Mouse (Mus musculus) intestine, embryonic 16.5 days (tissue): ENCODE data around the gene Tcirg1. TPM values are rescaled to one million over a fixed set of nuclear protein-coding genes. Genes with fewer than 3 reads are reported as not detected.

Experiments used
- ATAC-seq: fragments of 200-750 bp; cut with Nextera tagmentation; 2 replicates; pipeline ENCODE4 v1.8.0; 2017; ENCODE audit warnings: moderate TSS enrichment, moderate library complexity
- H3K27ac ChIP-seq: fragments of 300-500 bp; sonication (generic); 2 replicates; pipeline ENCODE4 v1.5.1; 2014; ENCODE audit warnings: mild to moderate bottlenecking, low read length
- H3K27me3 ChIP-seq: fragments of 300-500 bp; sonication (generic); replicated peaks from 2 replicates; pipeline ENCODE4 v1.6.1; 2014; ENCODE audit warnings: low read length, control low read depth, mixed read lengths; ENCODE audit not compliant: control insufficient read depth, insufficient read depth
- H3K36me3 ChIP-seq: fragments of 300-500 bp; sonication (generic); 2 replicates; pipeline ENCODE4 v1.6.1; 2014; ENCODE audit warnings: low read length, control low read depth; ENCODE audit not compliant: control insufficient read depth, insufficient read depth
- H3K4me1 ChIP-seq: fragments of 300-500 bp; sonication (generic); 2 replicates; pipeline ENCODE4 v1.6.1; 2014; ENCODE audit warnings: low read length, control low read depth, mixed read lengths; ENCODE audit not compliant: control insufficient read depth, insufficient read depth
- H3K4me2 ChIP-seq: fragments of 300-500 bp; sonication (generic); 2 replicates; pipeline ENCODE4 v1.6.1; 2014; ENCODE audit warnings: low read depth, low read length, control low read depth
- H3K4me3 ChIP-seq: fragments of 300-500 bp; sonication (generic); 2 replicates; pipeline ENCODE4 v1.5.1; 2014; ENCODE audit warnings: mild to moderate bottlenecking, low read length
- H3K9ac ChIP-seq: fragments of 300-500 bp; sonication (generic); 2 replicates; pipeline ENCODE4 v1.6.1; 2014; ENCODE audit warnings: low read depth, low read length
- H3K9me3 ChIP-seq: fragments of 300-500 bp; sonication (generic); 2 replicates; pipeline ENCODE4 v1.6.1; 2016; ENCODE audit warnings: low read length, control low read depth; ENCODE audit not compliant: control insufficient read depth
- WGBS: fragments of 180-500 bp; shearing (Covaris S2); extraction: QIAGEN DNeasy Blood & Tissue Kit; methylation state at CpG from one replicate; pipeline ENCODE4 v1.1.7; 2014; 5-methylcytosine and 5-hydroxymethylcytosine counted together
- polyA plus RNA-seq: library from polyadenylated mRNA; unstranded; fragments of >200 nt; fragmentation: Nextera tagmentation; extraction: Ambion mirVana; gene quantifications from 2 replicates; pipeline ENCODE4 v1.2.1, GENCODE M21; 2015

Tcirg1 gene
- polyA plus RNA-seq, 1 experiment from 2014 or later: 73.3 TPM

GRCm38 (mm10) chr19:3871468-3871867, 35.5 kb downstream of the Tcirg1 start:
- no peak overlapping the region for H3K9ac ChIP-seq
- no peaks in the 10 kb centered on the region for H3K27me3 ChIP-seq
- H3K4me2 ChIP-seq: no peak overlapping the region
- no peak overlapping the region for H3K4me3 ChIP-seq
- no peaks in the 10 kb centered on the region for H3K36me3 ChIP-seq
- no peaks in the 10 kb centered on the region for H3K4me1 ChIP-seq
- H3K27ac ChIP-seq: no peak overlapping the region
- no peaks in the 10 kb centered on the region for H3K9me3 ChIP-seq
- no peak for ATAC-seq

GRCm38 (mm10) chr19:3868290-3868689, 38.6 kb downstream of the Tcirg1 start:
- no peak overlapping the region for H3K4me2 ChIP-seq

GRCm38 (mm10) chr19:3864960-3865359, 42.0 kb downstream of the Tcirg1 start:
- WGBS: 82% methylated on average over 2 of the region's 2 CpGs
- peaks cover 5% of the 10 kb centered on the region; the same call in 1 of the 2 replicates for H3K36me3 ChIP-seq
- H3K4me2 ChIP-seq: no peak overlapping the region
- no peaks in the 10 kb centered on the region for H3K4me1 ChIP-seq
- H3K4me3 ChIP-seq: no peak overlapping the region
- H3K27me3 ChIP-seq: no peaks in the 10 kb centered on the region
- H3K9ac ChIP-seq: no peak overlapping the region
- H3K27ac ChIP-seq: no peak overlapping the region
- H3K9me3 ChIP-seq: no peaks in the 10 kb centered on the region
- ATAC-seq: no peak

More at GRCm38 (mm10) chr19:3868290-3868689, 38.6 kb downstream of the Tcirg1 start:
- ATAC-seq: no peak
- H3K9ac ChIP-seq: no peak overlapping the region
- no peaks in the 10 kb centered on the region for H3K27me3 ChIP-seq
- no peaks in the 10 kb centered on the region for H3K9me3 ChIP-seq
- 64% methylated on average over 1 of the region's 1 CpGs for WGBS
- no peaks in the 10 kb centered on the region for H3K4me1 ChIP-seq
- peaks cover 5% of the 10 kb centered on the region; the same call in 1 of the 2 replicates for H3K36me3 ChIP-seq
- H3K27ac ChIP-seq: no peak overlapping the region
- no peak overlapping the region for H3K4me3 ChIP-seq

DNA sequence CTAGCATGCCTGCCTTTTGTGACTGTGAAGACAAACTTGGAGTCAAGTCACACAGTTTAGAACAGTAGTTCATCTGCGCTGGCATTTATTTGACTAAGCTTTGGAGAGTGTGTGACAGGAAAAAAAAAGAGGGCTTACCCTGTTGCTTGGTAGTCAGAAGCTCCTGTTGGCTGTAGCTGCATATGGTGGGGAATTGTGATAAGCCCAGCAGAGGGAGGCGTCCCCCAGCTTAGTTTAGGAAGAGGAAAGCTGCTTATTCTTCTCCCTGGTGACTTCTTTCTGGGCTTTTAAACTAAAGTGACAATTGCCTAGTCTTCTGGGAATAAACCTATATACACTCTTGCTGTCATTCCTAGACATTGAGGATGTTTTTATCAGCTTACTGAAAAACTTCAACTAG, 44.2 kb downstream of the Tcirg1 start:
- no peaks in the 10 kb centered on the region for H3K4me1 ChIP-seq
- peaks cover 5% of the 10 kb centered on the region; the same call in 1 of the 2 replicates for H3K36me3 ChIP-seq
- ATAC-seq: no peak
- H3K9ac ChIP-seq: no peak overlapping the region
- H3K9me3 ChIP-seq: no peaks in the 10 kb centered on the region
- no peaks in the 10 kb centered on the region for H3K27me3 ChIP-seq
- H3K4me2 ChIP-seq: no peak overlapping the region
- no peak overlapping the region for H3K4me3 ChIP-seq
- H3K27ac ChIP-seq: no peak overlapping the region
- WGBS: 67% methylated on average over 2 of the region's 2 CpGs

DNA sequence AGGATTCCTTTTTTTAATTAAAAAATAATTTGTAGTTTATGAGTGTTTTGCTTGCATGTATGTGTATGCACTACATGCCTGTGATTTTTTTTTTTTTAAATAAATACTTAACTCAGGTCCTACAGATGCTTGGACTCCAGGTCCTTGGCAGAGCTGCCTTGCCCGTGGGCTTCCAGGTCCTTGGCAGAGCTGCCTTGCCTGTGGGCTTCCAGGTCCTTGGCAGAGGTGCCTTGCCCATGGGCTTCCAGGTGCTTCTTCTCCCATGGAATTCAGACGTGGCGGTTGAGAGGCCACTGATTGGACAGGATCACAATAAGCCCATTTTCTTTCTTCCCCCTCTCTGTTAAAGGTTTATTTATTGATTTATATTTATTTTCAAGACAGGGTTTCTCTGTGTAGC, 49.7 kb downstream of the Tcirg1 start:
- Histone ChIP-seq H3K4me1 (peaks cover 16% of the 10 kb centered on the region), H3K9ac (no peak overlapping the region), H3K4me3 (no peak overlapping the region), H3K27ac (no peak overlapping the region), H3K36me3 (no peaks in the 10 kb centered on the region), H3K27me3 (no peaks in the 10 kb centered on the region), H3K9me3 (no peaks in the 10 kb centered on the region), H3K4me2 (no peak overlapping the region)
- ATAC-seq: no peak
- WGBS: 77% methylated on average over 3 of the region's 3 CpGs

DNA sequence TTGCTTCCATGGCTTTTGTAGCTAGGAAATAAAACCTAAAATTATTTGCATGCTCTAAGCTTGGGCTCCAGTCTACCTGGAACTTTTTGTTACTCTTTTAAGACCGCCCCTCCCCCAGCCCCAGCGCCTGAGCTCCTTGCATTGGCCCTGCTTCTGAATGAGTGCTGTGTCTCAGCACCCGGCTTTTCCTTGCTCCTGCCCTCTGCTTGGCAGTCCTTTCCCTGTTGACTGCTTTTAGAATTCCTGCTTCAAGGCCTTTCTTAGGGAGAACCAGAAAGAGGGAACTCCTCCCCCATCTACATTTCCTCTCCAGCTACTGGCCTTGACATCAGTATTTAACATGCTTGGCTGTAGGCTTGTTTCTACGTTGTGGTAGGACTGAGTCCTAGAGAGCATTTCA, 51.3 kb downstream of the Tcirg1 start:
- H3K27me3 ChIP-seq: no peaks in the 10 kb centered on the region
- H3K36me3 ChIP-seq: no peaks in the 10 kb centered on the region
- ATAC-seq: no peak
- 28% methylated on average over 4 of the region's 4 CpGs for WGBS
- no peaks in the 10 kb centered on the region for H3K9me3 ChIP-seq
- peak overlapping the region; percentile 4; the same call in 1 of the 2 replicates for H3K4me3 ChIP-seq
- peaks cover 21% of the 10 kb centered on the region for H3K4me1 ChIP-seq
- no peak overlapping the region for H3K9ac ChIP-seq
- no peak overlapping the region for H3K4me2 ChIP-seq
- H3K27ac ChIP-seq: no peak overlapping the region

GRCm38 (mm10) chr19:3855091-3855490, 51.8 kb downstream of the Tcirg1 start:
- ATAC-seq: no peak
- Histone ChIP-seq H3K4me2 (peak overlapping the region; percentile 24; the same call in 1 of the 2 replicates), H3K9me3 (no peaks in the 10 kb centered on the region), H3K36me3 (no peaks in the 10 kb centered on the region), H3K27me3 (no peaks in the 10 kb centered on the region), H3K9ac (no peak overlapping the region), H3K27ac (no peak overlapping the region), H3K4me1 (peaks cover 23% of the 10 kb centered on the region), H3K4me3 (peak overlapping the region; percentile 4; the same call in 1 of the 2 replicates)
- 56% methylated on average over 6 of the region's 6 CpGs for WGBS

GRCm38 (mm10) chr19:3853891-3854290, 53.0 kb downstream of the Tcirg1 start:
- Histone ChIP-seq H3K9ac (no peak overlapping the region), H3K27ac (no peak overlapping the region), H3K36me3 (no peaks in the 10 kb centered on the region), H3K4me2 (peak overlapping the region; percentile 69), H3K4me3 (peak overlapping the region; percentile 90), H3K27me3 (no peaks in the 10 kb centered on the region), H3K9me3 (no peaks in the 10 kb centered on the region), H3K4me1 (peaks cover 23% of the 10 kb centered on the region)
- WGBS: 93% methylated on average over 1 of the region's 1 CpGs
- ATAC-seq: no peak

GRCm38 (mm10) chr19:3853121-3853520, 53.8 kb downstream of the Tcirg1 start:
- Histone ChIP-seq H3K4me1 (peaks cover 26% of the 10 kb centered on the region), H3K27ac (no peak overlapping the region), H3K9ac (0 out of 2 replicates have a peak overlapping the region, but pooled peaks have one; percentile 2), H3K9me3 (no peaks in the 10 kb centered on the region), H3K4me3 (peak overlapping the region; percentile 90), H3K27me3 (no peaks in the 10 kb centered on the region), H3K4me2 (peak overlapping the region; percentile 69), H3K36me3 (no peaks in the 10 kb centered on the region)
- 81% methylated on average over 10 of the region's 10 CpGs for WGBS
- ATAC-seq: no peak
